Mouse (Mus musculus): ENCODE measurements around the gene Cbs. TPM values are rescaled to one million over a fixed set of nuclear protein-coding genes. Genes with fewer than 3 reads are reported as not detected.

The Cbs gene
- total RNA-seq (2021): 10 to 100 TPM; 17.8 to 39.9 TPM
- long read RNA-seq, experiment 1, full-length matches to known transcripts: 52 of 76 reads
- long read RNA-seq, experiment 1, partial matches to known transcripts: 6 of 76 reads
- long read RNA-seq, experiment 1, other reads (novel, unspliced or antisense): 18 of 76 reads
- long read RNA-seq, experiment 2, full-length matches to known transcripts: 5 of 7 reads
- long read RNA-seq, experiment 2, partial matches to known transcripts: 2 of 7 reads
- long read RNA-seq, experiment 2, other reads (novel, unspliced or antisense): 0 of 7 reads

- peak; percentile 89 for DNase-seq
Measured at GRCm38 (mm10) chr17:31636942-31637811, at the start of gene Cbs. TSS of gene Cbs (minus strand) at chr17:31637238.

- peak; percentile 65 for DNase-seq
Measured at GRCm38 (mm10) chr17:31686225-31686564, 49.2 kb upstream of the Cbs start.

- DNase-seq: peak; percentile 89
Measured at GRCm38 (mm10) chr17:31685514-31686224, 48.6 kb upstream of the Cbs start.

- no peak for DNase-seq
Measured at GRCm38 (mm10) chr17:31680450-31680849, 43.4 kb upstream of the Cbs start.

- no peak for DNase-seq
Measured at GRCm38 (mm10) chr17:31677507-31677906, 40.5 kb upstream of the Cbs start, which contains the start of gene Cryaa. TSS of gene Cryaa (plus strand) at chr17:31677807.

GRCm38 (mm10) chr17:31674426-31674825 lies 37.4 kb upstream of the Cbs start:
- no peak for DNase-seq

GRCm38 (mm10) chr17:31672279-31672678 lies 35.2 kb upstream of the Cbs start:
- DNase-seq: no peak

GRCm38 (mm10) chr17:31671698-31672097 lies 34.7 kb upstream of the Cbs start:
- DNase-seq: no peak

GRCm38 (mm10) chr17:31670163-31670562 lies 33.1 kb upstream of the Cbs start:
- DNase-seq: no peak

- no peak for DNase-seq
Measured at GRCm38 (mm10) chr17:31668306-31668705, 31.3 kb upstream of the Cbs start.

GRCm38 (mm10) chr17:31664760-31665159 lies 27.7 kb upstream of the Cbs start:
- peak; percentile 92 for DNase-seq

GRCm38 (mm10) chr17:31662855-31663254 lies 25.8 kb upstream of the Cbs start:
- no peak for DNase-seq

- no peak for DNase-seq
Measured at GRCm38 (mm10) chr17:31660661-31661250, 23.7 kb upstream of the Cbs start.

- DNase-seq: peak; percentile 98
Measured at GRCm38 (mm10) chr17:31658468-31659185, 21.6 kb upstream of the Cbs start, which contains the start of gene U2af1. TSS of gene U2af1 (minus strand) at chr17:31658892.

GRCm38 (mm10) chr17:31658136-31658467 lies 21.1 kb upstream of the Cbs start:
- no peak for DNase-seq

- no peak for DNase-seq
Measured at GRCm38 (mm10) chr17:31657141-31657983, 20.3 kb upstream of the Cbs start.

- DNase-seq: no peak
Measured at GRCm38 (mm10) chr17:31656682-31657081, 19.6 kb upstream of the Cbs start.

- DNase-seq: no peak
Measured at GRCm38 (mm10) chr17:31655366-31655765, 18.3 kb upstream of the Cbs start.

GRCm38 (mm10) chr17:31653277-31653676 lies 16.2 kb upstream of the Cbs start:
- DNase-seq: no peak

- DNase-seq: no peak
Measured at GRCm38 (mm10) chr17:31652152-31652551, 15.1 kb upstream of the Cbs start.
